Comparison of ENCODE assay signal across 9 mouse cellular contexts in the genomic region with DNA sequence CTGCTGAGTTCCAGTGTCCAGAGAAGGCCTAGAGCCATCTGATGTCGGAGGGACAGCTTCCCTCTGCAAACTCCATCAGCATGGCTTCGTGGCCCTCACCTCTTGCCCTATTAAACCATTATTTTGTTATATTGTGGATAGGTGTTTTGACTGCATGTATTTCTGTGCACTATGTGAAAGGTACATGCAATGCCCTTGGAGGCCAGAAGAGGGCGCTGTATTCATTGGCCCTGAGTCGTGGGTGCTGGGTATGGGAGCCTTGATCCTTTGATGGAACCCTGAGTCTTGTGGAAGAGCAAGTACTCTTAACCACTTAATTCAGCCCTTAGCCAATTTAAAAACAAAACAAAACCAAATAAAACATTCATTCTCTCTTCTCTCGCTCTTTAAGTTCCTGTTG.
DNase-seq lines count a peak whose midpoint lies in the region; ATAC-seq and TF ChIP-seq lines count a peak whose summit lies in the region.
"Had no signal": no experiment of that assay in that cellular context is flagged by ENCODE, and none has a peak within 500 bp of the region (broad histone marks: within the 10 kb centered on the region; RNA-seq: fewer than 3 reads in every experiment).

No protein-coding gene starts in this region.

- 0 out of 2 replicates have a peak, but pooled peaks cover under 1% of the 10 kb centered on the region for H3K9me3 ChIP-seq in kidney, embryonic 16.5 days (ENCODE audit: low read length)
- H3K9me3 ChIP-seq in heart, postnatal 0 days (replicated peaks; ENCODE audit: control insufficient read depth, low read length) = 0 out of 2 replicates have a peak, but pooled peaks cover under 1% of the 10 kb centered on the region
- H3K9me3 ChIP-seq: liver, embryonic 13.5 days had no signal

- TF ChIP-seq EP300 in heart, postnatal 0 days (IDR thresholded peaks at IDR 0.05; ENCODE audit: low read depth) = no peak

- WGBS in kidney, embryonic 16.5 days = 37% methylated on average over 5 of the region's 5 CpGs
- 35% methylated on average over 5 of the region's 5 CpGs for WGBS in heart, postnatal 0 days

- no peak overlapping the region for H3K9ac ChIP-seq in kidney, embryonic 16.5 days (replicated peaks; ENCODE audit: low read length)
- H3K9ac ChIP-seq in heart, postnatal 0 days (replicated peaks; ENCODE audit: low read depth, low read length) = no peak overlapping the region
- H3K9ac ChIP-seq: liver, embryonic 13.5 days had no signal

- H3K4me3 ChIP-seq in kidney, embryonic 16.5 days (ENCODE audit: low read length) = no peak overlapping the region
- H3K4me3 ChIP-seq in heart, postnatal 0 days (ENCODE audit: low read depth, low read length) = no peak overlapping the region
- H3K4me3 ChIP-seq: liver, embryonic 13.5 days had no signal

- peak; percentile 60 for TF ChIP-seq CTCF in heart, postnatal 0 days (IDR thresholded peaks at IDR 0.05; ENCODE audit: low read depth)

- H3K4me2 ChIP-seq in kidney, embryonic 16.5 days (replicated peaks; ENCODE audit: low read depth, low read length) = no peak overlapping the region
- no peak overlapping the region for H3K4me2 ChIP-seq in heart, postnatal 0 days (ENCODE audit: low read depth, low read length)
- H3K4me2 ChIP-seq: liver, embryonic 13.5 days had no signal

- peak; percentile 25 for DNase-seq in CD4-positive, CD25-positive, alpha-beta regulatory T cell, adult 2 months (ENCODE audit: low read depth, low spot score)
- no peak for DNase-seq in kidney, adult 9 months
- DNase-seq in NIH3T3 (ENCODE audit: low read depth) = peak; percentile 60
- no peak for DNase-seq in heart, postnatal 0 days (ENCODE audit: low spot score)
- no peak for DNase-seq in urinary bladder, postnatal 10 days (ENCODE audit: low spot score)
- DNase-seq: liver, embryonic 13.5 days had no signal

- H3K4me1 ChIP-seq in kidney, embryonic 16.5 days (ENCODE audit: insufficient read depth, low read length) = 0 out of 2 replicates have a peak, but pooled peaks cover 7% of the 10 kb centered on the region
- no peaks in the 10 kb centered on the region for H3K4me1 ChIP-seq in heart, postnatal 0 days (ENCODE audit: control insufficient read depth, insufficient read depth)
- H3K4me1 ChIP-seq: liver, embryonic 13.5 days had no signal

- ATAC-seq in CD4-positive, CD25-positive, alpha-beta regulatory T cell, adult 4 months = no peak
- no peak for ATAC-seq in kidney, embryonic 16.5 days (ENCODE audit: low FRiP score, low TSS enrichment)
- no peak for ATAC-seq in heart, postnatal 0 days (ENCODE audit: insufficient read depth, low read depth)
- ATAC-seq in megakaryocyte progenitor cell, adult 5-6 weeks (replicated peaks; ENCODE audit: poor library complexity) = peak; percentile 61

- H3K36me3 ChIP-seq in kidney, embryonic 16.5 days (ENCODE audit: insufficient read depth, low read length) = no peaks in the 10 kb centered on the region
- H3K36me3 ChIP-seq in heart, postnatal 0 days (replicated peaks; ENCODE audit: control insufficient read depth, insufficient read depth, low read length) = no peaks in the 10 kb centered on the region
- H3K36me3 ChIP-seq: liver, embryonic 13.5 days had no signal

- 0 out of 2 replicates have a peak overlapping the region, but pooled peaks have one; percentile 8 for H3K27ac ChIP-seq in kidney, embryonic 16.5 days (ENCODE audit: low read length)
- H3K27ac ChIP-seq in heart, postnatal 0 days (ENCODE audit: low read depth) = no peak overlapping the region
- H3K27ac ChIP-seq: liver, embryonic 13.5 days had no signal

- no peaks in the 10 kb centered on the region for H3K27me3 ChIP-seq in kidney, embryonic 16.5 days (ENCODE audit: insufficient read depth, low read length)
- H3K27me3 ChIP-seq in heart, postnatal 0 days (ENCODE audit: control insufficient read depth, insufficient read depth, low read length) = no peaks in the 10 kb centered on the region
- H3K27me3 ChIP-seq: liver, embryonic 13.5 days had no signal

Comparison
In these comparisons a context has a peak if more than half of its experiments do, and no peak if none do; other contexts are left out.
1. DNase-seq: peak in CD4-positive, CD25-positive, alpha-beta regulatory T cell, adult 2 months (single experiment) and NIH3T3 (single experiment); none in kidney, adult 9 months (single experiment), heart, postnatal 0 days (single experiment) and urinary bladder, postnatal 10 days (single experiment).